Mouse (Mus musculus) hindbrain, embryonic 15.5 days (tissue): ENCODE measurements around the gene Hydin. TPM values are rescaled to one million over a fixed set of nuclear protein-coding genes. Genes with fewer than 3 reads are reported as not detected.

Experiments used
- ATAC-seq: fragments of 200-750 bp; cut with Nextera tagmentation; 2 replicates; pipeline ENCODE4 v1.8.0; 2017; ENCODE audit warnings: low read depth, moderate number of reproducible peaks, moderate TSS enrichment; ENCODE audit not compliant: low FRiP score
- H3K27ac ChIP-seq: fragments of 300-500 bp; sonication (generic); replicated peaks from 2 replicates; pipeline ENCODE4 v1.5.1; 2015; ENCODE audit warnings: mild to moderate bottlenecking, inconsistent platforms
- H3K27me3 ChIP-seq: fragments of 300-500 bp; sonication (generic); 2 replicates; pipeline ENCODE4 v1.6.1; 2015; ENCODE audit warnings: control low read depth, inconsistent platforms
- H3K36me3 ChIP-seq: fragments of 300-500 bp; sonication (generic); 2 replicates; pipeline ENCODE4 v1.6.1; 2015; ENCODE audit warnings: control low read depth, inconsistent platforms
- H3K4me1 ChIP-seq: fragments of 300-500 bp; sonication (generic); replicated peaks from 2 replicates; pipeline ENCODE4 v1.6.1; 2015; ENCODE audit warnings: control low read depth, inconsistent platforms
- H3K4me2 ChIP-seq: fragments of 300-500 bp; sonication (generic); 2 replicates; pipeline ENCODE4 v1.6.1; 2015; ENCODE audit warnings: moderate library complexity, mild to moderate bottlenecking, inconsistent platforms
- H3K4me3 ChIP-seq: fragments of 300-500 bp; sonication (generic); 2 replicates; pipeline ENCODE4 v1.5.1; 2015; ENCODE audit warnings: mild to moderate bottlenecking, inconsistent platforms
- H3K9ac ChIP-seq: fragments of 300-500 bp; sonication (generic); 2 replicates; pipeline ENCODE4 v1.6.1; 2015; ENCODE audit warnings: inconsistent platforms
- H3K9me3 ChIP-seq: fragments of 300-500 bp; sonication (generic); 2 replicates; pipeline ENCODE4 v1.6.1; 2016; ENCODE audit warnings: control low read depth, inconsistent platforms
- WGBS: fragments of 180-500 bp; shearing (Covaris S2); methylation state at CpG from one replicate; pipeline ENCODE4 v1.1.7; 2015; 5-methylcytosine and 5-hydroxymethylcytosine counted together
- microRNA-seq: library from miRNA; unstranded; fragments of <30 nt; microRNA quantifications from one replicate; pipeline ENCODE4, GENCODE M21; 2016
- polyA plus RNA-seq: library from polyadenylated mRNA; unstranded; fragments of >200 nt; fragmentation: Nextera tagmentation; extraction: Ambion mirVana; gene quantifications from 2 replicates; pipeline ENCODE4 v1.2.1, GENCODE M21; 2015

Gene Hydin
- polyA plus RNA-seq, 1 experiment from 2014 or later: 0.41 TPM

- WGBS: 95% methylated on average over 3 of the region's 3 CpGs
- Histone ChIP-seq H3K4me1 (no peaks in the 10 kb centered on the region), H3K9me3 (no peaks in the 10 kb centered on the region), H3K9ac (no peak overlapping the region), H3K36me3 (peaks cover 20% of the 10 kb centered on the region), H3K4me3 (no peak overlapping the region), H3K27me3 (no peaks in the 10 kb centered on the region), H3K27ac (no peak overlapping the region), H3K4me2 (no peak overlapping the region)
- no peak for ATAC-seq
These were observed 378.6 kb downstream of the Hydin start for GRCm38 (mm10) chr8:110645340-110645739.

GRCm38 (mm10) chr8:110646064-110646463 is 379.3 kb downstream of the Hydin start:
- Histone ChIP-seq H3K27ac (no peak overlapping the region), H3K27me3 (no peaks in the 10 kb centered on the region), H3K4me1 (no peaks in the 10 kb centered on the region), H3K4me2 (no peak overlapping the region), H3K9ac (no peak overlapping the region), H3K9me3 (no peaks in the 10 kb centered on the region), H3K36me3 (peaks cover 20% of the 10 kb centered on the region), H3K4me3 (no peak overlapping the region)
- 39% methylated on average over 6 of the region's 6 CpGs for WGBS
- peak; percentile 73; the same call in 1 of the 2 replicates for ATAC-seq

GRCm38 (mm10) chr8:110648577-110648976 is 381.8 kb downstream of the Hydin start:
- 96% methylated on average over 3 of the region's 3 CpGs for WGBS

GRCm38 (mm10) chr8:110649286-110649685 is 382.5 kb downstream of the Hydin start:
- no peak for ATAC-seq
- no peaks in the 10 kb centered on the region for H3K9me3 ChIP-seq
- no peak overlapping the region for H3K4me2 ChIP-seq
- no peak overlapping the region for H3K27ac ChIP-seq
- H3K4me3 ChIP-seq: no peak overlapping the region
- peaks cover 9% of the 10 kb centered on the region for H3K36me3 ChIP-seq
- no peaks in the 10 kb centered on the region for H3K27me3 ChIP-seq
- WGBS: 93% methylated on average over 6 of the region's 6 CpGs
- no peak overlapping the region for H3K9ac ChIP-seq
- H3K4me1 ChIP-seq: no peaks in the 10 kb centered on the region

More at GRCm38 (mm10) chr8:110648577-110648976, 381.8 kb downstream of the Hydin start:
- no peak for ATAC-seq
- Histone ChIP-seq H3K4me1 (no peaks in the 10 kb centered on the region), H3K9me3 (no peaks in the 10 kb centered on the region), H3K27ac (no peak overlapping the region), H3K36me3 (peaks cover 9% of the 10 kb centered on the region), H3K27me3 (no peaks in the 10 kb centered on the region), H3K4me3 (no peak overlapping the region), H3K9ac (no peak overlapping the region), H3K4me2 (no peak overlapping the region)

- no peak for ATAC-seq
- Histone ChIP-seq H3K9me3 (no peaks in the 10 kb centered on the region), H3K27me3 (no peaks in the 10 kb centered on the region), H3K27ac (no peak overlapping the region), H3K4me1 (no peaks in the 10 kb centered on the region), H3K4me3 (no peak overlapping the region), H3K9ac (no peak overlapping the region), H3K36me3 (peaks cover 9% of the 10 kb centered on the region), H3K4me2 (no peak overlapping the region)
- 88% methylated on average over 9 of the region's 9 CpGs for WGBS
These were observed 384.1 kb downstream of the Hydin start for GRCm38 (mm10) chr8:110650838-110651237.

GRCm38 (mm10) chr8:110651847-110652246 is 385.1 kb downstream of the Hydin start:
- Histone ChIP-seq H3K4me2 (no peak overlapping the region), H3K27ac (no peak overlapping the region), H3K4me1 (no peaks in the 10 kb centered on the region), H3K9ac (no peak overlapping the region), H3K27me3 (no peaks in the 10 kb centered on the region), H3K36me3 (peaks cover 9% of the 10 kb centered on the region), H3K9me3 (no peaks in the 10 kb centered on the region), H3K4me3 (no peak overlapping the region)
- no peak for ATAC-seq
- 91% methylated on average over 4 of the region's 4 CpGs for WGBS

- Histone ChIP-seq H3K27ac (0 out of 2 replicates have a peak overlapping the region, but pooled peaks have one; percentile 31), H3K4me3 (no peak overlapping the region), H3K4me1 (no peaks in the 10 kb centered on the region), H3K36me3 (peaks cover 12% of the 10 kb centered on the region), H3K9me3 (no peaks in the 10 kb centered on the region), H3K9ac (no peak overlapping the region), H3K27me3 (no peaks in the 10 kb centered on the region), H3K4me2 (no peak overlapping the region)
- ATAC-seq: no peak
- WGBS: 75% methylated on average over 9 of the region's 9 CpGs
These were observed 387.6 kb downstream of the Hydin start for GRCm38 (mm10) chr8:110654075-110655060.

GRCm38 (mm10) chr8:110655827-110656226 is 389.1 kb downstream of the Hydin start:
- peaks cover 8% of the 10 kb centered on the region; the same call in 1 of the 2 replicates for H3K36me3 ChIP-seq
- H3K9me3 ChIP-seq: no peaks in the 10 kb centered on the region
- WGBS: 68% methylated on average over 1 of the region's 1 CpGs
- H3K27ac ChIP-seq: no peak overlapping the region
- no peak for ATAC-seq
- H3K4me3 ChIP-seq: no peak overlapping the region
- H3K4me2 ChIP-seq: no peak overlapping the region
- H3K4me1 ChIP-seq: no peaks in the 10 kb centered on the region
- no peaks in the 10 kb centered on the region for H3K27me3 ChIP-seq
- no peak overlapping the region for H3K9ac ChIP-seq

- Histone ChIP-seq H3K27me3 (no peaks in the 10 kb centered on the region), H3K27ac (no peak overlapping the region), H3K4me1 (peaks cover 2% of the 10 kb centered on the region), H3K36me3 (peaks cover 13% of the 10 kb centered on the region; the same call in 1 of the 2 replicates), H3K4me3 (no peak overlapping the region), H3K9ac (no peak overlapping the region), H3K4me2 (no peak overlapping the region), H3K9me3 (no peaks in the 10 kb centered on the region)
- WGBS: 91% methylated on average over 2 of the region's 2 CpGs
- no peak for ATAC-seq
These were observed 390.9 kb downstream of the Hydin start for GRCm38 (mm10) chr8:110657661-110658060.

Small RNA genes lying within 50 kb of the gene (microRNA-seq; reads per million reads assigned to microRNA genes)
- gene Gm44489 (not detected), gene Gm47306 (not detected)

Other genes starting within 250 kb of the Hydin start
- not detected in 2 replicates for gene Chst4, start 227.2 kb upstream of the Hydin start, polyA plus RNA-seq
- 19.3 and 20.4 TPM in 2 replicates for gene Zfp612, start 187.2 kb upstream of the Hydin start, polyA plus RNA-seq
- not detected in 2 replicates for gene Gm21964, start 165.8 kb upstream of the Hydin start, polyA plus RNA-seq
- not detected in 2 replicates for gene Gm17720, start 164.2 kb upstream of the Hydin start, polyA plus RNA-seq
- gene Calb2, start 98.8 kb upstream of the Hydin start, polyA plus RNA-seq: 112 and 126 TPM in 2 replicates
- 10.0 and 10.9 TPM in 2 replicates for gene Cmtr2, start 51.3 kb upstream of the Hydin start, polyA plus RNA-seq